Mouse (Mus musculus) ZHBTc4 (cell line): Measurements from ENCODE around the gene Ano5.

Experiments
- DNase-seq: peaks from one replicate; pipeline ENCODE4 v3.0.0-alpha.2; 2011; ENCODE audit warnings: low read depth, low spot score

The Ano5 gene

GRCm38 (mm10) chr7:51510671-51511651 lies at the start of gene Ano5:
Ano5 (plus strand) TSS chr7:51511029.
- peak; percentile 84 for DNase-seq

GRCm38 (mm10) chr7:51499396-51499795 lies 11.4 kb upstream of the Ano5 start:
- peak; percentile 5 for DNase-seq

- DNase-seq: no peak
Observed at GRCm38 (mm10) chr7:51503940-51504339, 6.9 kb upstream of the Ano5 start.

- no peak for DNase-seq
Observed at GRCm38 (mm10) chr7:51510147-51510546, 682 bp upstream of the Ano5 start.

- DNase-seq: no peak
Observed at GRCm38 (mm10) chr7:51539344-51539743, 28.5 kb downstream of the Ano5 start.

- DNase-seq: peak; percentile 69
Observed at GRCm38 (mm10) chr7:51540736-51541135, 29.9 kb downstream of the Ano5 start.

- no peak for DNase-seq
Observed at GRCm38 (mm10) chr7:51600021-51600420, 89.2 kb downstream of the Ano5 start.

- no peak for DNase-seq
Observed at GRCm38 (mm10) chr7:51603741-51604140, 92.9 kb downstream of the Ano5 start.

GRCm38 (mm10) chr7:51614404-51614803 lies 103.6 kb downstream of the Ano5 start:
- DNase-seq: peak; percentile 48

- no peak for DNase-seq
Observed at GRCm38 (mm10) chr7:51617941-51618340, 107.1 kb downstream of the Ano5 start.

GRCm38 (mm10) chr7:51618412-51618811 lies 107.6 kb downstream of the Ano5 start:
- no peak for DNase-seq

- DNase-seq: no peak
Observed at GRCm38 (mm10) chr7:51619977-51620376, 109.1 kb downstream of the Ano5 start.

- DNase-seq: peak; percentile 87
Observed at GRCm38 (mm10) chr7:51621694-51622145, 110.9 kb downstream of the Ano5 start, which contains the start of gene Slc17a6. Slc17a6 (plus strand) TSS chr7:51622006.

- no peak for DNase-seq
Observed at GRCm38 (mm10) chr7:51622196-51622595, 111.4 kb downstream of the Ano5 start.

- no peak for DNase-seq
Observed at GRCm38 (mm10) chr7:51622666-51623065, 111.8 kb downstream of the Ano5 start.

GRCm38 (mm10) chr7:51624336-51624897 lies 113.6 kb downstream of the Ano5 start:
- DNase-seq: no peak

GRCm38 (mm10) chr7:51625161-51625560 lies 114.3 kb downstream of the Ano5 start:
- DNase-seq: no peak

- DNase-seq: no peak
Observed at GRCm38 (mm10) chr7:51625591-51626255, 114.9 kb downstream of the Ano5 start.

- DNase-seq: no peak
Observed at GRCm38 (mm10) chr7:51626451-51627000, 115.7 kb downstream of the Ano5 start.

- peak; percentile 46 for DNase-seq
Observed at GRCm38 (mm10) chr7:51627001-51627631, 116.3 kb downstream of the Ano5 start.

- no peak for DNase-seq
Observed at GRCm38 (mm10) chr7:51627666-51628065, 116.8 kb downstream of the Ano5 start.
